Mouse (Mus musculus) gastrocnemius, adult 2 months (tissue): ENCODE data around the gene Rplp0. TPM values are rescaled to one million over a fixed set of nuclear protein-coding genes. Genes with fewer than 3 reads are reported as not detected.

ENCODE experiments used
- DNase-seq: peaks from one replicate; pipeline ENCODE4 v3.0.0; 2022
- H3K27ac ChIP-seq: fragments of 200-600 bp; 2 replicates; pipeline ENCODE4 v1.8.1; 2022; ENCODE audit warnings: mild to moderate bottlenecking
- H3K4me3 ChIP-seq: fragments of 200-600 bp; 2 replicates; pipeline ENCODE4 v1.8.1; 2022; ENCODE audit warnings: mild to moderate bottlenecking, moderate library complexity
- CTCF ChIP-seq: fragments of 200-600 bp; IDR thresholded peaks from 2 replicates; pipeline ENCODE4 v1.8.1; 2022; ENCODE audit warnings: antibody characterized with exemption, mild to moderate bottlenecking, moderate library complexity
- intact Hi-C: fragments of 180-260 bp; cut with DNase I; formaldehyde crosslinking; loops from one replicate; pipeline ENCODE4 v1.15.1; 2025
- total RNA-seq, 2 experiments: library from RNA; stranded (reverse); gene quantifications; 2 replicates each; pipeline ENCODE4 v1.2.3; 2021

The Rplp0 gene
- total RNA-seq, 2 experiments from 2014 or later, result 567 to 689 TPM

DNA sequence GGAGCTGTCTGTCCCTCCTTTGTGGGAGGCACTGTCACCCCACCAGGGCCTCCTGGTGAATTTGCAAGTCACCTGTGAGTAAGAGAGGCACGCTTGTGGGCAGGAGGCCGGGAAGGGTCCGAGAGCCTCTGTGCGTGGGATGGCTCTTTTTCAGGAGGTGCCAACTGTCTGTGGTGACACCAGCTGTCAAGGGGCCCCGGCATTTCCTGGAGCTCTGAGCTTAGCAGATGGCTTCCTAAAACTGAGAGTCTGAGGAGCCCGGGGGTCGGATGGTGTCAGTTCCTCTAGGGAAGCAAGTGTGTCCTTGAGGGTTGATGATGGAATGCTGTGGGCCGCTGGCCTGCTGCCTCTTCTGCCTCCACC, 28.8 kb upstream of the Rplp0 start:
- peak overlapping the region; percentile 94 for H3K27ac ChIP-seq
- DNase-seq, result peak; percentile 52
- H3K4me3 ChIP-seq, result peak overlapping the region; percentile 51
- intact Hi-C loops, result no loop called here
- no peak for TF ChIP-seq CTCF

DNA sequence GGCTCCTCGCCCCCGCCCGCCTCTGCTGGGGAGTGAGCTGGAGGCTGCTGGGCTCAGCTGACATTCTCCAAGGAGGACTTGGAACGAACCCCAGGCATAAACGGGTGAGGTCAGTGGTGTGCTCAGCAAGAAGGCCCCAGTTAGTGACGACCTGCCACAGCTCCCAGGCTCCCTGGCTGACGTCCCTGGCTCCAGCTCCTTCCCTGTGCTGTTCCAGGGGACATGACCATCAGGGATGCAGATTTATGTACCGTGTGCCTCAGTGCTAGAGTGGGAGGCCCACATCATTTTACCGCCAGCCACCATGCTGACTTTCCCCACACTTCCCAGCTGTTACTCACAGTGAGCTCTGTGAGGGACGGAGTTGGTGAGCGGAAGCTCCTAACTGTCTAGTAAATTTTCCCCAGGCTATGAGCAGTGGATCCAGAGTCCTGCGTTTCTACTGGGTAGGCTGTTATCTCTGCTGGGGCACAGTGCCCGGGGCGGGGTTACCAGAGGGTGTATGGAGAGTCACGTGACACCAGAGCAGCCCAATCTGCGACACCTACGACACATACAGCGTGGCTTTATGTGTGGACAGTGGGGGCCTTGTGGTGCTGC, 27.5 kb upstream of the Rplp0 start:
- Histone ChIP-seq H3K27ac (peak overlapping the region; percentile 94), H3K4me3 (peak overlapping the region; percentile 51)
- TF ChIP-seq CTCF, result no peak
- intact Hi-C loops, result no loop called here
- peak; percentile 96 for DNase-seq

DNA sequence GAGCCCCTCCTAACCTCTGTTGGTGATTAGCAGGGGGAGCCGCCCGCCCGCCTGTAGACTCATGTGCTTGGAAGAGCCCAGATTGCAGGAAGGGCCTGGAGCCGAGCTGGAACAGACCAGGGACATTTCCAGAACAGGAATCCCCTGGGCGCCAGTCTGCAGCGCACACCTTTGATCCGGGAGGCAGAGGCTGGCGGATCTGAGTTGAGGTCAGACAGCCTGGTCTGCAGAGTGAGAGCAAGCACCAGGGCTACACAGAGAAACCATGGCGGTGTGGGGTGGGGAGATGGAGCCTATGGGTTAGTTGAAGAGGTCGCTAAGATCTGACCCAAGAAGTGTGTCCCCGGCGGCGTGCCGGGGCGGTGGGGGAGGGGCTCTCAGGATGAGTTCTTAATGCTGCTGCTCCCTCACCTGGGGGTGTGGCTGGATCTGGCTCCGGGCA, 25.0 kb upstream of the Rplp0 start:
- DNase-seq, result peak; percentile 84
- no peak for TF ChIP-seq CTCF
- intact Hi-C loops, result no loop called here
- Histone ChIP-seq H3K27ac (peak overlapping the region; percentile 94), H3K4me3 (peak overlapping the region; percentile 56)

DNA sequence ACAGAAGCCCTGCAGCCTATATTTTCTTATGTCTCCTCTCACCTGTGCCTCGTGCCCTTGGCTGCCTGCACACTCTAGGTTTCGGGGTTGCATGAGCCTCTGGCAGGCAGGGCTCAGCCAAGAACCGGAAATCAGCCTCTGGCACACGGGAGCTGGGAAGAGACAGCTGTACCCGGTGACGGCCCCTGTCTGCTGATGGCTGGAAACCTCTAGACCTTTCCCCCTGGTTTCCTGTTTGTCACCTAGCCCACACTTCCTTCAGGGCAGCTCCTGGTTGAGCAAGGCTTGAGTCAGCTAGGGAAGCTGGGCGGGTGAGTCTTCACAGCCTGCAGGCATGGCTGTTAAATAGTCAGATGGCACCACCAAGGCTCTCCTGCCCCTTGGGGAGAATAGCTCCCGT, 24.4 kb upstream of the Rplp0 start:
- Histone ChIP-seq H3K27ac (peak overlapping the region; percentile 94), H3K4me3 (peak overlapping the region; percentile 56)
- intact Hi-C loops, result no loop called here
- TF ChIP-seq CTCF, result no peak
- peak; percentile 69 for DNase-seq

DNA sequence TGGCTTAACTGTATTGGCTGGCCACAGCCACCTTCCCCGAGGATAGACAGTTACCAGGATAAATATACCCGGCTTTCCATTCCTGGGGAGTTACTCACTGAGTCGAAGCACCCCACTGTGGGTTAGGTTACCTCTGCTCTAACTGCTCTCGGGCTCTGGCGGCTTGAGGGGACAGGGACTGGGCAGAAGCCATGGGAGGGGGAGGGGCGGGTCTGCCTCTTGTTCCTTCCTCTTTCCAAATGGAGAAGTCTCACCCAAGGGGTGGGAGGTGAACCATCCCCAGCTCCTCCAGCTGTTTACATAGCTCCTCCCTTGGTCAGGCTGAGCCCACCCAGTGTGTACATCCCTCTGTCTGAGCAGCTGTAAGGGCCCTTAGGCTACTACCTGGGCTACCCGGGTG, 23.6 kb upstream of the Rplp0 start:
- Histone ChIP-seq H3K4me3 (peak overlapping the region; percentile 56), H3K27ac (peak overlapping the region; percentile 94)
- intact Hi-C loops, result no loop called here
- TF ChIP-seq CTCF, result no peak
- peak; percentile 82 for DNase-seq

DNA sequence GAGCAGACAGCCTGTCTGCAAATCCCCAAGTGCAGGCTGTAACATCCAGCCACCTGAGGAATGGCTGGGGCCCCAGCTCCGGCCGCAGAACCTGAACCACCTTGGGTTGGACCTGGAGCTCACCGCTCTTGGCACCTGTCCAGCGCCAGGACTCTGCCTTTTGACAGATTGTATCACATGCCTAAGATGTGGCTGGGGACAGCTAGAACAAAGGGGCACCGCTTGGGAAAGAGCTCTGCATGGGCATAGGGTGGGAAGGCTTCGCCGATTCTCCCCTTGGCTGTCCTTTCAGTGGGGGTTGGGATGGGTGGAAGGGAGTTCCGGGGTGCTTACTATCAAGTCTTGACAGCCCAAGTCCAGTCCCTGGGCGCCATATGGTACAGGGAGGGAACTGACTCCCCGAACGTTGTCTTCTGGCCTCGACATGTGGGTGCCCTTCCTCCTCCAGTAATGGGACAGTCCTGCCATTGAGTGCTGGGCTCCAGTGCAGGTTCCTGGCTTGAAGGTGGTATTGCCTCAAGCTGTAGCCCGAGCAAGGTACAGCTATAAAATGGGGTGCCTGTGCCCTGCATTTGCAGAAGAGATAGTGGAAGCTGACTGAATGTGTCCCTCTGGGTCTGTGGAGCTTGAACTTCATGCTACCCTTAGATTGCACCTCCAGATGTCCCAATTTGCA, 21.1 kb upstream of the Rplp0 start:
- intact Hi-C loops, result loop anchor here (1.0 kb wide), 1 partner anchor 32 kb away; the partner anchor contains the start of gene Pxn
- no peak for TF ChIP-seq CTCF
- peak overlapping the region; percentile 38 for H3K4me3 ChIP-seq
- peak; percentile 59 for DNase-seq
- peak overlapping the region; percentile 83 for H3K27ac ChIP-seq

DNA sequence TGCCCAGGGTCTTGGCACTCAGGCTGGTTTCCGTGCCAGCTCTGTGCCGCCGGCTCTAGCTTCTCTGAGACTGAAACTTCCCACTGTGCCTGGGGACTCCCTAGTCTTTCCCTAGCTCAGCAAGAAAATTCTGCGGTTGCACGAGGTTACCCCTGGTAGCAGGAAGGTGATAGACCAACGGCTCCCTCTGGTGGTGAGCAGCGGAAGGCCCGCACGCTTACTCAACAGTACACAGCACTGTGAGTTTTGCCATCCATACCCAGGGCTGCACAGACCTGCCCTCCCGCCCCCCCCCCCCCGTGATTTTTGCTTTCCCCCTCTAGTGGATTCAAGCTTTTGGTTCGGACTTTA, 20.6 kb upstream of the Rplp0 start:
- H3K27ac ChIP-seq, result peak overlapping the region; percentile 83
- TF ChIP-seq CTCF, result peak; percentile 92
- peak overlapping the region; percentile 38 for H3K4me3 ChIP-seq

DNA sequence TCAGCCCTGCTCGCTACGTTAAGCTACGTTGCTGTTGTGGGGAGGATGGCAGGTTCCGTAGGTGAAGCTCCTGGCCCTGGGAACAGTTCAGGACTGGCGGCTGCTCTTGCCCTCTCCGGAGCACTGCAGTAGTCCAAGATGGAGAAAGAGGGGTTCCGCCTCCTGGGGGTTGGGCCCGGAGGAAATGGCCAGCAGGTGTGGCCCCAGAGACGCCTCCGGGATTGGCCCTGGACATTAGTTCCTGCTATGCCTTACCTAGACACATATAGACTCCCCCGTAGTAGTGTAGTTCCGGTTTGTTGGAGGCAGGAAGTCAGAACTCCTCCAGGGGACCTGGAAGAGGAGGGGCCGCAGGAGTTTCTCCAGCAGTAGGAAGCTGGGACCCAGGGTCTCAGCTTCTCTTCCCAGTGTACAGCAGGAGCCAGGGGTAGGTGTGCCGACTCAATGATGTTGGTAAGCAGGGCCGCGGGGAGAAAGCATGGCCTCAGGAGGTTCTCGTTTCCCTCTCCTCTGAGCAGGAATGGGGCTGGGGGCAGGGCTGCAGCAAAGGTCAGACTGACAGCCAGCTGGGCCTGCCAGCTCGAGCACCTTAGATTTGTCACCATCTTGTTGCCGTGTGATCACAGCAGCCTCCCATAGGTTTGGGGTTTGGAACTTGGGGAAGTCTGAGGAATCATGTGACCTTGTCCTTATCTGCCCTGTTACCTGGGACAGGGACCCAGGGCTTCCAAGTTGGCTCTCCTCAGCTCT, 16.5 kb upstream of the Rplp0 start:
- Histone ChIP-seq H3K27ac (peak overlapping the region; percentile 86), H3K4me3 (peak overlapping the region; percentile 38)
- no peak for TF ChIP-seq CTCF
- intact Hi-C loops, result no loop called here
- DNase-seq, result no peak

More for the DNA sequence above, 20.6 kb upstream of the Rplp0 start:
- intact Hi-C loops, result loop anchor here (1.0 kb wide), 1 partner anchor 32 kb away; the partner anchor contains the start of gene Pxn
- DNase-seq, result peak; percentile 94

DNA sequence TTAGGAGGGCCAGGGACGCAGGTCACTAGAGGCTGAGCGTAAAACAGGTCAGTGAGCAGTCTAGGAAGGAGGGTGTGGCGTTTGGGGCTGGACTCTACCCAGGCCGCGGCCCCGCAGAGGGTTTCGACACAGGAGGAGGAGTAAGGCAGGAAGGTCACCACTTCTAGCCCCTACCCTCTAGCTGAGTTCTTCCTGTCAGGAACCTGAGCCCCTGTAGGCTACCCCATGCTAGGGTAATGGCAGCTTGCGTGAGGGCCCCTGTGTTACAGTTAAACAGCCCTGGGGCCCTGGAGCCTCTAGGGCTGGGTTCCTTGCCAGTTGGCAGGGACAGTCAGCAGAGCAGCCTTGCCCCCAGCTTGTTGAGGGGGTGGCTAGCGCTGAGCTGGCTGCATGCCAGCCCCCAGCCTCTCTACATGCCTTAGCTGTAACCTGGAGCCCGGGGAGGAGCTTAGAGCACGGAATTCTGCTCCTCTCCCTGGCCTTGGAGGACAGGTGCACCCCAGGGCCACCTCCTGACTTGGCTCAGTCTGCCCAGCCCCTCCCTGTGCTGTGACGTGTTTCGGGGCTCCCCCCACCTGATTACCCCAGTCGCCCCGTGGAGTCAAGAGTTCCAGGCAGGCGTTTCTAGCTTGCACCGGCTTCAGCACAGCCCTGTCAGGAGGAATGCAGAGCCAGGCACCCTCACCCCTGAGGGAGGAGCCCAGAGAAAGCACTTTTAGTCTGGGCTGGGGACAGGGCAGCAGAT, 15.6 kb upstream of the Rplp0 start:
- peak overlapping the region; percentile 86 for H3K27ac ChIP-seq
- peak; percentile 83 for DNase-seq
- TF ChIP-seq CTCF, result no peak
- peak overlapping the region; percentile 38 for H3K4me3 ChIP-seq
- intact Hi-C loops, result no loop called here

DNA sequence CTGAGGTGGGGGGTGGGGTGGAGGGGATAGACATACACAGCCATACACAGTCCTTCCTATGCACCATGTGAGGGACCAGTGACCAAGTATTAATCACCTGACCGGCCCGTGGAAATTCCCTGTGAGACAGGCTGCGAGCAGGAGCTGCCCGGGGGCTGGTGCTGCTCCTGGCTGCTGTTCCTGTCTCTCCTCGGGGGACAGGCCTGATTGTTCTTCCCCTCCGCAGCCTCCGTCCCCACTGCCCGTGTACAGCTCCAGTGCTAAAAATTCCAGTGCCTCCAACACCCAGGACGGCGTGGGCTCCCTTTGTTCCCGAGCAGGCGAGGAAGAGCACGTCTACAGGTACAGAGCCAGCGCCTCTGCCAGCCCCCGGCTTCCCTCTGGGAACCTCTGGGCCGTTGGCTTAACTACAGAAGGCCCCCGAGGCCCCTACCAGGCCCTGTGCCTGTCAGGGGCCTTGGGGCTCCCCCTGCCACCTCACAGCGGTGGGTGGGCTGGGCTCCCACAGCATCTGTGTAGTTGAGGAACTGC, 14.5 kb upstream of the Rplp0 start:
- Histone ChIP-seq H3K27ac (peak overlapping the region; percentile 89), H3K4me3 (peak overlapping the region; percentile 24)
- no peak for DNase-seq
- TF ChIP-seq CTCF, result no peak
- intact Hi-C loops, result no loop called here

DNA sequence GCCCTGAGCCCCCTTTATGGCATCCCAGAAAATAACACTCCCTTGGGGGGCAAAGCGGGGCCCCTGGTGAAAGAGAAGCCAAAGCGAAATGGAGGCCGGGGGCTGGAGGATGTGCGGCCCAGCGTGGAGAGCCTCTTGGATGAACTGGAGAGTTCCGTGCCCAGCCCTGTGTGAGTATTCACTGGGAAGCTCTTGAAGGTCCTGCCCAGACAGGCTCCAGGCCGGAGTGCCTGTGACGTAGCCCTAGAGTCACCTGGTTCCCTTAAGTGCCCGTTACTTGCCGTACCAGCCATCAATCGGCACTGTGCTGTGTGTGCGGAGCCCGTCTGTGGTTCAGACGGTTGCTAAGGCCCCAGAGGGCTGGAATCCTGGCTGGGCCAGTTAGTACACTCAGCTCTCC, 13.6 kb upstream of the Rplp0 start:
- peak overlapping the region; percentile 7 for H3K4me3 ChIP-seq
- H3K27ac ChIP-seq, result peak overlapping the region; percentile 89
- intact Hi-C loops, result no loop called here
- TF ChIP-seq CTCF, result no peak
- no peak for DNase-seq

DNA sequence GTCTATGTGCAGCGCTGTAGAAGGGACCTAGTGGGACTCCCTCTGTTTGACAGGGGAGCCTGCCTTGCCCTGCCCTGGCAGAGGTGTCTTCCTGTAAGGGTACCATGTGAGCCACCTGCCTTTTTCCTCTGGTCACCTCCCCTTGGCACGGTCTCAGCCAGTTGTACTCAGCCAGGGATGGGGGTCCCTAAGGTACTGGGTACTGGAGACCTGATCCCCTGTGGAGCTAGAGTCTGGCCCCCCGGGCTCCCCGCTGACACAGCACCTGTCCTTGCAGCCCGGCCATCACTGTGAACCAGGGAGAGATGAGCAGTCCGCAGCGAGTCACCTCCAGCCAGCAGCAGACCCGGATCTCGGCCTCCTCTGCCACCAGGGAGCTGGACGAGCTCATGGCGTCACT, 12.7 kb upstream of the Rplp0 start:
- TF ChIP-seq CTCF, result no peak
- Histone ChIP-seq H3K27ac (peak overlapping the region; percentile 89), H3K4me3 (peak overlapping the region; percentile 38)
- intact Hi-C loops, result no loop called here
- peak; percentile 53 for DNase-seq
